Mouse (Mus musculus): ENCODE data around the gene Taco1. TPM values are rescaled to one million over a fixed set of nuclear protein-coding genes. Genes with fewer than 3 reads are reported as not detected.
"Not testable (repeated sequence)": the region's sequence is repeated elsewhere in the genome, so short reads cannot be mapped to it uniquely, and the experiment has no call there.

The Taco1 gene
- 9.2 and 10.1 TPM in 2 replicates for polyA plus RNA-seq (2015; fragmentation: Nextera tagmentation; extraction: Ambion mirVana)

DNA sequence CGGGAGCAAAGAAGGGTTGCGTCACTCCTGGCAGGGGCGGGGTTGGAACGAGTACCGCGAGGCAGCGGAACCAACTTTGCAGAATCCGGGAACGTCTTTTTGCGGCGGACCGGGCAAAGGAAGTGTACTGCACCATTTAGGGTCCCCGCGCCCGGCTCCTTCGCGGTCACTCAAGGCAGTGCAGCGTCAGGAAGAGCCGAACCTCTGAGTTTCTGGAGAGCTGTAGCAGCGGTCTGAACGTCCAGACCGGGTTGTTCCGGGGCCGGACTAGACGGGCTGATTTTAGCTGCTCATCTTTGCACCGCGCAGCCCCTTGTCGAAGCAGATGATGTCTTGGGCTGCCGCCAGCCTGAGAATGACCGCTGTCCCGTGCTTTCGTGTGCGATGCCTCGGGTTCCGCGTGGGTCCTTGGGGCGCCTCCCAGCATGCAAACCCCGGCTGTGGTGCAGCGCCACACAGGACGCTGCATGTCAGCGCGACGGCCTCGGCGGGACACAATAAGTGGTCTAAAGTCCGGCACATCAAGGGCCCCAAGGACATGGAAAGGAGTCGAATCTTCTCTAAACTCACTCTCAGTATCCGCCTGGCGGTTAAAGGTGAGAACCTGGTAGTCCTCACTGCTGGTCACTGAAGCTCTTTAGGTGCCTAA is at the start of gene Taco1:
TSS of gene Taco1 (plus strand) at position 139 of the 649 bp plus-strand sequence.
- Histone ChIP-seq H3K9me3 (replicated peaks) (no peaks in the 10 kb centered on the region), H3K9ac (peak within 1 kb of the TSS; percentile 56), H3K36me3 (peaks cover 11% of the 10 kb centered on the region; the same call in 1 of the 2 replicates), H3K4me1 (0 out of 2 replicates have a peak, but pooled peaks cover 9% of the 10 kb centered on the region), H3K27ac (replicated peaks) (peak within 1 kb of the TSS; percentile 92), H3K27me3 (no peaks in the 10 kb centered on the region), H3K4me2 (replicated peaks) (peak within 1 kb of the TSS; percentile 91), H3K4me3 (replicated peaks) (peak within 1 kb of the TSS; percentile 70)
- under 1% methylated on average over 49 of the region's 49 CpGs for WGBS
- peak; percentile 92 for ATAC-seq (ENCODE audit: insufficient number of reproducible peaks, low FRiP score, low TSS enrichment, low read depth)

DNA sequence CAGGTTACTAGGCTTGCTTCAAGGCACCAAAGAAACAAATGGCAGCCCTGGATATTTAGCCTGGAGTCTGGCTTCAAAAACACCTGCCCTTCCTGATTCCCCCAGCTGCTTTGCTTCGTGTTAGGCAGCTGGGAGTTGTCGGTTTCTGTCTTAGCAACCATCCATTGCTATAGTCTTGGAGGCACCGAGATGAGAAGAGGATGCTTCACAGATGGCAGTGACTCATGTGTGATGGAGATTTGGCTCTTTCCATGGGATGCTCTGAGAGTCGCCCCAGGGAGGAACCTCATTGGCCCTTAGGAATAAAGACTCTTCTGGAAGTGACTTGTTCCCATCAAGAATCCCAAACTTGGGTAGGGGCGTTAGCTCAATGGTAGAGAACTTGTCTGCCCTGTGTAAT is 49.4 kb upstream of the Taco1 start:
- Histone ChIP-seq H3K9me3 (replicated peaks) (no peaks in the 10 kb centered on the region), H3K4me2 (replicated peaks) (no peak overlapping the region), H3K4me3 (replicated peaks) (no peak overlapping the region), H3K27me3 (peaks cover 20% of the 10 kb centered on the region), H3K27ac (replicated peaks) (no peak overlapping the region), H3K4me1 (peaks cover 28% of the 10 kb centered on the region), H3K36me3 (no peaks in the 10 kb centered on the region), H3K9ac (no peak overlapping the region)
- ATAC-seq (ENCODE audit: insufficient number of reproducible peaks, low FRiP score, low TSS enrichment, low read depth): no peak
- 77% methylated on average over 5 of the region's 5 CpGs for WGBS

DNA sequence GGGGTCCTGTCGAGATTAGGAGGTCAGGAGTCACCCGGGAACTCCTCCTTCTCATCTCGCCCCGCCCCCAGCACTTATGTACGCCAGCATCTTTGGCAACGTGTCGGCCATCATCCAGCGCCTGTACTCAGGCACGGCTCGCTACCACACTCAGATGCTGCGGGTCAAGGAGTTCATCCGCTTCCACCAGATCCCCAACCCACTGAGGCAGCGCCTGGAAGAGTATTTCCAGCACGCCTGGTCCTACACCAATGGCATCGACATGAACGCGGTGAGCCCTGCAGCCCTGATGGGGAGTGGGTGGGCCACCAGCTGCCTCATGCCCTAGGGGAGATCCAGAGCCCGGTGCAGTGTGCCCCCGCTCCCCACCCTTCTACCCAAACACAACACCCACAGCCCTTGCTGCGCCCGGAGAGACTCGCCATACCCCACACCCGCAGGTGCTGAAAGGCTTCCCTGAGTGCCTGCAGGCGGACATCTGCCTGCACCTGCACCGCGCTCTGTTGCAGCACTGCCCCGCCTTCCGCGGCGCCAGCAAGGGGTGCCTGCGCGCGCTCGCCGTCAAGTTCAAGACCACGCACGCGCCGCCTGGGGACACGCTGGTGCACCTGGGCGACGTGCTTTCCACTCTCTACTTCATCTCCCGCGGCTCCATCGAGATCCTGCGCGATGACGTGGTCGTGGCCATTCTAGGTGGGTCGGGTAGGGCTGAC is 45.7 kb upstream of the Taco1 start:
- H3K4me2 ChIP-seq (replicated peaks): peak overlapping the region; percentile 41
- WGBS: 2% methylated on average over 50 of the region's 50 CpGs
- H3K4me3 ChIP-seq (replicated peaks): peak overlapping the region; percentile 15
- H3K9me3 ChIP-seq (replicated peaks): no peaks in the 10 kb centered on the region
- no peaks in the 10 kb centered on the region for H3K36me3 ChIP-seq
- ATAC-seq (ENCODE audit: insufficient number of reproducible peaks, low FRiP score, low TSS enrichment, low read depth): no peak; the same call in 1 of the 2 replicates
- peaks cover 24% of the 10 kb centered on the region for H3K27me3 ChIP-seq
- H3K9ac ChIP-seq: no peak overlapping the region
- H3K4me1 ChIP-seq: peaks cover 9% of the 10 kb centered on the region
- no peak overlapping the region for H3K27ac ChIP-seq (replicated peaks)

DNA sequence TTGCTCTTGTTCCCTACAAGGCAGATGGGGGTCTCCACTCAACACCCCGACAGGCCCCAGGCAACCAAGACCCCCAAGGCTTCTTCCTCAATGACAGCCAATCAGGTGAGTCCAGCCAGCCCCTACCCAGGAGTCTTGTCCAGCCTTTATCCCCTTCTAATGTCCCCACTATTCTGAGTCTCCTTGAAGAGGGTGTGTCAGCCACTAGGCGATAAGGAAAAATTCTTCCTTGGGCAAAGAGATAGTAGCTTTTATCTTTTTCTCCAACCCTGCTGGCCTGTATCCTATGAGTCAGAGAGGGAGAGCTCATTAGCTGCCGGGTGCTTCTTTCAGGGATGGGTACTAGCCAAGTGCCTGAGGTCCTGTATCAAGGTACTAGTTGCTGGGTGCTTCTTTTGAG is 40.1 kb upstream of the Taco1 start:
- WGBS: 83% methylated on average over 3 of the region's 3 CpGs
- Histone ChIP-seq H3K4me3 (replicated peaks) (no peak overlapping the region), H3K36me3 (no peaks in the 10 kb centered on the region), H3K27me3 (peaks cover 10% of the 10 kb centered on the region; the same call in 1 of the 2 replicates), H3K4me1 (no peaks in the 10 kb centered on the region), H3K9me3 (replicated peaks) (no peaks in the 10 kb centered on the region), H3K4me2 (replicated peaks) (no peak overlapping the region), H3K9ac (no peak overlapping the region), H3K27ac (replicated peaks) (no peak overlapping the region)
- ATAC-seq (ENCODE audit: insufficient number of reproducible peaks, low FRiP score, low TSS enrichment, low read depth): no peak

DNA sequence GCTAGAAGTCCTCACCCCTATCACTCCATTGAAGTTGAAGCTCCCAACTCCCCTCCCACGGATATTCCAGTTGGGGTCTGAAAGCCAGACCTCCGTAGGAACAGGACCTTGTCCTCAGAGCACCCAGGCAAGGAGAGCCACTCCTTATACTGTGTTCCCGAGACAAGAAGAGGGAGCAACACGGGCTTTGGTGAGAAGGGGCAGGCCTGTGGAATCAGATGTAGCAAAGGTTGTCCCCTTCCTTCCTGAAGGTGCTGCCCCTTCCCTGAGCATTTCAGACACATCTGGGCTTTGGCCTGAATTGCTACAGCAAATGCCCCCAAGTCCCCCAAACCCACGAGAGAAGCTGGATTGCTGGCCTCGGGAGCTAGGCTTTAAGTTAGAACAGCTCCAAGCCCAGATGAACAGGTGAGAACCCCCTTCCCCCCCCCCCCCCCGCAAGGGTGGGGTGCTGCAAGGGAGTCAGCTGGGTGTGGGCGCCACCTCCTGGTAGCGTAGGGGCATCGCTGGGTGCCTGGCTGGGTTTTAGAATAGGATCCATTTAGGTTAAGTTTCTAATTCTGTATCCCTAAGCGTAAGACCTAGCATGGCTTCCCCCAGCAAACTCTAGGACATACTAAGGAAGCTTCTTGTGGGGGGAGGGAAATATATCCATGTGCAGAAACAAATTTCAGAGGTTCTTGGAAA is 39.3 kb upstream of the Taco1 start:
- Histone ChIP-seq H3K36me3 (no peaks in the 10 kb centered on the region), H3K4me2 (replicated peaks) (no peak overlapping the region), H3K4me1 (no peaks in the 10 kb centered on the region), H3K27me3 (peaks cover 3% of the 10 kb centered on the region; the same call in 1 of the 2 replicates), H3K9ac (no peak overlapping the region), H3K4me3 (replicated peaks) (no peak overlapping the region), H3K9me3 (replicated peaks) (no peaks in the 10 kb centered on the region), H3K27ac (replicated peaks) (no peak overlapping the region)
- no peak for ATAC-seq (ENCODE audit: insufficient number of reproducible peaks, low FRiP score, low TSS enrichment, low read depth)
- WGBS: 27% methylated on average over 11 of the region's 11 CpGs

DNA sequence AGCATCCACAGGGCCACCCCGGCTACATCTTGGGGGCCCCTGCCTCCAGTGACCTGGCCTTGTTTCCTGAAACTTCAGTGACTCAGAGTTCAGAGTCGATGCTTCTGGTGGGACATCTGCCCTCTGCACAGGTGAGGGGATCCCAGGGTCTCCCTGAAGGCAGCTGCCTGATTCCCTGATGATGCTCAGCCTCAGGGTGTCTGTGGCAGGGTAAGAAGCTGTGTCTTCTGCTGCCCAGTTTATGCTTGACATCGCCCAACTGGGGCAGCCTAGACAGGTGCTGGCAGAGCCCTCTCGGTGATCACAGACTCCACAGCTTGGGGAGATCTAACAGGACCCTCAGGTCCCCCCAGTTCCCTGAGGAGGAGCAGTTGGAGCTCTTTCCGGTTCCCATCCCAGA is 38.3 kb upstream of the Taco1 start:
- Histone ChIP-seq H3K27ac (replicated peaks) (no peak overlapping the region), H3K4me2 (replicated peaks) (no peak overlapping the region), H3K36me3 (no peaks in the 10 kb centered on the region), H3K4me1 (no peaks in the 10 kb centered on the region), H3K9me3 (replicated peaks) (no peaks in the 10 kb centered on the region), H3K4me3 (replicated peaks) (no peak overlapping the region), H3K27me3 (no peaks in the 10 kb centered on the region), H3K9ac (no peak overlapping the region)
- WGBS: 93% methylated on average over 5 of the region's 5 CpGs
- no peak for ATAC-seq (ENCODE audit: insufficient number of reproducible peaks, low FRiP score, low TSS enrichment, low read depth)

DNA sequence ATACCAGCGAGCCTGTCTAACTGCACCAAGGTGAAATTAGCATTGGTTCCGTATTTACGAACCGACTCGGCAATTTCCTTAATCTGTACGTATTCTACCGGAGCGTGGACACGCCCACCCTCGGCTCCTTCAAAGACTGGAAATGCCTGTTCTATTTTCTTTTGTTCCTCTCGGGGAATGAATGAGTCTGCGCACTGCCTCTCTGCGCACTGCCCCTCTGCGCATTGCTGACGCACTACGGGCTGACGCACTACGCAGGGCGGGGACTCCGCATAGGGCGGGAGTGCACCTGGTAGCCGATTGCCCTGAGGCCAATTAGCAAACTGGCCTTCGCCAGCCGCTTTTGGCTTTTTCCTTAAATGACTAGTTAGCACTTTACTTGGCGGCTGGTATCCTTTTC is 33.8 kb upstream of the Taco1 start:
- not testable (repeated sequence) for H3K27ac ChIP-seq (replicated peaks); H3K36me3 ChIP-seq; ATAC-seq (ENCODE audit: insufficient number of reproducible peaks, low FRiP score, low TSS enrichment, low read depth); H3K27me3 ChIP-seq; H3K9ac ChIP-seq; H3K4me2 ChIP-seq (replicated peaks); H3K9me3 ChIP-seq (replicated peaks)
- H3K4me3 ChIP-seq (replicated peaks): peak overlapping the region; percentile 44
- WGBS: 40% methylated on average over 11 of the region's 25 CpGs
- peaks cover 14% of the 10 kb centered on the region; the same call in 1 of the 2 replicates for H3K4me1 ChIP-seq

DNA sequence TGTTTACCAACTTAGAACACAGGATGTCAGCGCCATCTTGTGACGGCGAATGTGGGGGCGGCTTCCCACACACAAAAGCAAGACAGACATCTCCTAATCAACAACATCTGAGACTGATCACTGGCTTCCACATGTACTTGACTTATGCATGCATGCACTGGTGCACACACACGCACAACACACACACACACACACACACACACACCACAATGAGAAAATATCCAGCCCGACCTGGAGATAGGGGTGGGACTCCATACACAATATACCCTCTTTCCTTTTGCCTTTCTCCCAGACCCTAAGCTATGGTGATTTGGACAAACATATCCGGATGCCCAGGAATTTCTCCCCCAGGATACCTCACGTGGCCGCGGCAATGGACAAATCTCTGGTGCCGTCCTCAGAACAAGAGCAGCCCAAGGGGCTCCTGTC is 32.4 kb upstream of the Taco1 start:
- peak overlapping the region; percentile 80 for H3K27ac ChIP-seq (replicated peaks)
- 24% methylated on average over 11 of the region's 11 CpGs for WGBS
- H3K9ac ChIP-seq: no peak overlapping the region
- peak overlapping the region; percentile 39 for H3K4me2 ChIP-seq (replicated peaks)
- no peaks in the 10 kb centered on the region for H3K27me3 ChIP-seq
- H3K4me3 ChIP-seq (replicated peaks): peak overlapping the region; percentile 19
- no peaks in the 10 kb centered on the region for H3K36me3 ChIP-seq
- ATAC-seq (ENCODE audit: insufficient number of reproducible peaks, low FRiP score, low TSS enrichment, low read depth): peak; percentile 44; the same call in 1 of the 2 replicates
- no peaks in the 10 kb centered on the region for H3K9me3 ChIP-seq (replicated peaks)
- H3K4me1 ChIP-seq: peaks cover 24% of the 10 kb centered on the region

DNA sequence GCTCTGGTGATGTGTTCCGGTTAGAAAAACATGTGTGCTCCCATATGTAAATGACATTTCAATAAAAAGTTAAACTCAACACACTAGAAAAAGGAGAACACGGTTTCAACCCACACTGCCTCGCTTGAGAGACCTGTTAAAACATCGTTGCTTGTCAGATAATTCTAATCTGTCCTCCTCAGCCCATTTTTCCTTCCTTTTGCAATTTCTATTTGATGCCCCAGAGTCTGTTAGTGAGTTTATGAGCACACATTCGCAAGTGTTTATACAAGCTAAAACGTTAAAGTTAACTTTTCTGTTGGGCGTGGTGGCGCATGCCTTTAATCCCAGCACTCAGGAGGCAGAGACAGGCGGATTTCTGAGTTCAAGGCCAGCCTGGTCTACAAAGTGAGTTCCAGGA is 30.9 kb upstream of the Taco1 start:
- Histone ChIP-seq H3K9me3 (replicated peaks) (no peaks in the 10 kb centered on the region), H3K4me2 (replicated peaks) (no peak overlapping the region), H3K36me3 (no peaks in the 10 kb centered on the region), H3K27me3 (no peaks in the 10 kb centered on the region), H3K4me1 (peaks cover 26% of the 10 kb centered on the region), H3K9ac (no peak overlapping the region), H3K4me3 (replicated peaks) (no peak overlapping the region), H3K27ac (replicated peaks) (no peak overlapping the region)
- no peak for ATAC-seq (ENCODE audit: insufficient number of reproducible peaks, low FRiP score, low TSS enrichment, low read depth)
- WGBS: 83% methylated on average over 9 of the region's 9 CpGs

DNA sequence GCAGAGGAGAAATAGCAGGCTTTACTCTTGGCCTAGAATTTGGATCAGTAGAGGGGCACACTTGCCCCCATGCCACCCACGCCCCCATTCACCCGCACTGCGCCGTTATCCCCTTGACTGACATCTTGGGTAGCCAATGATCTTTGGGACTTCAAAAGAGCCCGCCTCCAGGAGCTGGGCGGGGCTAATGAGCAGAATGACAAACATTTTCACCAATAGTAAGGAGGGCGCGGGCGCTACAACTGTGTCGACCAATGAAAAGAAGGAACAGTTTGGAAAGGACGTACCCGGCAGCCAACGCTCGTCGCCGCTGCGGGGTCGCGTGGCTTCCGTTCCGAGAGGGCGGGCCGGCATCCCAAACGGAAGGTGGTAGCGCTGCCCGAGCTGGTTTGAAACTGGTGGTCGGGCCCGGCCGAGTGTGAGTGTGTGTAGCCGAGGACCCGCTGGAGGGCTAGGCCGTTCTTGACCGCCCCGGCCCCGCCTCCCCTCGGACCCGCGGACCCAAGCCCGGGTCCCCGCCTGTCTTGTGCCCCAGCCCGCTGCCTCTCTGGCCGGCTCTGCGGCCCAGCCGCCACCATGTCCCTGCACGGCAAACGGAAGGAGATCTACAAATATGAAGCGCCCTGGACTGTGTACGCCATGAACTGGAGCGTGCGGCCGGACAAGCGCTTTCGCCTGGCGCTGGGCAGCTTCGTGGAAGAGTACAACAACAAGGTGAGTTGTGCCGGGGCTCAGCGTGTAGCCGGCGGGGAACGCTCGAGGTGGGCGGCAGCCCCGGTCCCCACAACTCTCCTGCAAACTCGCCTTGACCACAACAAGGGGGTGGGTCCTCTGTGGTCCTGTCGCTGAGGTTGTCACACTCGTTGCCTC is 29.1 kb upstream of the Taco1 start, which contains the start of gene Dcaf7:
TSS of gene Dcaf7 (plus strand) at position 325 of the 870 bp plus-strand sequence.
- Histone ChIP-seq H3K36me3 (no peaks in the 10 kb centered on the region), H3K4me1 (peaks cover 26% of the 10 kb centered on the region), H3K4me2 (replicated peaks) (peak within 1 kb of the TSS; percentile 78), H3K9me3 (replicated peaks) (no peaks in the 10 kb centered on the region), H3K27me3 (no peaks in the 10 kb centered on the region), H3K27ac (replicated peaks) (peak within 1 kb of the TSS; percentile 91), H3K9ac (peak within 1 kb of the TSS; percentile 86), H3K4me3 (replicated peaks) (peak within 1 kb of the TSS; percentile 87)
- under 1% methylated on average over 66 of the region's 66 CpGs for WGBS
- peak; percentile 99 for ATAC-seq (ENCODE audit: insufficient number of reproducible peaks, low FRiP score, low TSS enrichment, low read depth)

All from embryonic facial prominence, embryonic 15.5 days (tissue).